Mouse (Mus musculus) intestine, postnatal 0 days (tissue): ENCODE results near the gene Elmo1. TPM values are rescaled to one million over a fixed set of nuclear protein-coding genes. Genes with fewer than 3 reads are reported as not detected.

ENCODE experiments used
- ATAC-seq: fragments of 200-750 bp; cut with Nextera tagmentation; 2 replicates; pipeline ENCODE4 v1.8.0; 2017; ENCODE audit warnings: mild to moderate bottlenecking, moderate TSS enrichment, moderate library complexity
- H3K27ac ChIP-seq: fragments of 300-500 bp; sonication (generic); 2 replicates; pipeline ENCODE4 v1.5.1; 2014; ENCODE audit warnings: mild to moderate bottlenecking, low read depth, low read length, moderate library complexity
- H3K27me3 ChIP-seq: fragments of 300-500 bp; sonication (generic); replicated peaks from 2 replicates; pipeline ENCODE4 v1.6.1; 2014; ENCODE audit warnings: low read length, mixed read lengths; ENCODE audit not compliant: control insufficient read depth, insufficient read depth
- H3K36me3 ChIP-seq: fragments of 300-500 bp; sonication (generic); 2 replicates; pipeline ENCODE4 v1.6.1; 2014; ENCODE audit warnings: mild to moderate bottlenecking, moderate library complexity; ENCODE audit not compliant: control insufficient read depth, insufficient read depth
- H3K4me1 ChIP-seq: fragments of 300-500 bp; sonication (generic); replicated peaks from 2 replicates; pipeline ENCODE4 v1.6.1; 2014; ENCODE audit warnings: antibody characterized with exemption, low read length, mixed read lengths; ENCODE audit not compliant: control insufficient read depth, insufficient read depth
- H3K4me2 ChIP-seq: fragments of 300-500 bp; sonication (generic); replicated peaks from 2 replicates; pipeline ENCODE4 v1.6.1; 2014; ENCODE audit warnings: low read depth, mild to moderate bottlenecking, moderate library complexity
- H3K4me3 ChIP-seq: fragments of 300-500 bp; sonication (generic); 2 replicates; pipeline ENCODE4 v1.5.1; 2014; ENCODE audit warnings: low read depth, low read length
- H3K9ac ChIP-seq: fragments of 300-500 bp; sonication (generic); 2 replicates; pipeline ENCODE4 v1.6.1; 2014; ENCODE audit warnings: mild to moderate bottlenecking, low read depth, low read length
- H3K9me3 ChIP-seq: fragments of 300-500 bp; sonication (generic); 2 replicates; pipeline ENCODE4 v1.6.1; 2016; ENCODE audit warnings: mixed run types; ENCODE audit not compliant: control insufficient read depth
- CTCF ChIP-seq: sonication (generic); IDR thresholded peaks from 2 replicates; pipeline ENCODE4 v1.5.1; 2016; ENCODE audit warnings: low read depth, mild to moderate bottlenecking, control low read depth, antibody characterized with exemption, moderate library complexity
- WGBS: fragments of 180-500 bp; shearing (Covaris S2); extraction: QIAGEN DNeasy Blood & Tissue Kit; methylation state at CpG from one replicate; pipeline ENCODE4 v1.1.7; 2014; 5-methylcytosine and 5-hydroxymethylcytosine counted together
- polyA plus RNA-seq: library from polyadenylated mRNA; unstranded; fragments of >200 nt; fragmentation: Nextera tagmentation; extraction: Ambion mirVana; gene quantifications from 2 replicates; pipeline ENCODE4 v1.2.1, GENCODE M21; 2015

The Elmo1 gene
- polyA plus RNA-seq, 1 experiment from 2014 or later: 8.2 TPM

GRCm38 (mm10) chr13:20557156-20557555 lies 466.8 kb downstream of the Elmo1 start:
- Histone ChIP-seq H3K9ac (no peak overlapping the region), H3K4me1 (no peaks in the 10 kb centered on the region), H3K27ac (no peak overlapping the region), H3K9me3 (no peaks in the 10 kb centered on the region), H3K36me3 (no peaks in the 10 kb centered on the region), H3K27me3 (no peaks in the 10 kb centered on the region), H3K4me2 (no peak overlapping the region), H3K4me3 (no peak overlapping the region)
- no peak for ATAC-seq
- 77% methylated on average over 8 of the region's 8 CpGs for WGBS
- TF ChIP-seq CTCF: no peak

GRCm38 (mm10) chr13:20558376-20558775 lies 468.0 kb downstream of the Elmo1 start:
- ATAC-seq: no peak
- Histone ChIP-seq H3K4me1 (no peaks in the 10 kb centered on the region), H3K27ac (no peak overlapping the region), H3K27me3 (no peaks in the 10 kb centered on the region), H3K4me2 (no peak overlapping the region), H3K4me3 (no peak overlapping the region), H3K36me3 (no peaks in the 10 kb centered on the region), H3K9ac (no peak overlapping the region), H3K9me3 (no peaks in the 10 kb centered on the region)
- WGBS: 91% methylated on average over 2 of the region's 2 CpGs
- no peak for TF ChIP-seq CTCF

- WGBS: 89% methylated on average over 9 of the region's 9 CpGs
- no peak overlapping the region for H3K4me2 ChIP-seq
- H3K27me3 ChIP-seq: no peaks in the 10 kb centered on the region
- H3K4me1 ChIP-seq: no peaks in the 10 kb centered on the region
- H3K4me3 ChIP-seq: no peak overlapping the region
- peaks cover 9% of the 10 kb centered on the region; the same call in 1 of the 2 replicates for H3K36me3 ChIP-seq
- H3K27ac ChIP-seq: no peak overlapping the region
- peak; percentile 54 for TF ChIP-seq CTCF
- H3K9me3 ChIP-seq: no peaks in the 10 kb centered on the region
- H3K9ac ChIP-seq: no peak overlapping the region
- ATAC-seq: no peak
Observed at GRCm38 (mm10) chr13:20564414-20564813, 474.0 kb downstream of the Elmo1 start.

- Histone ChIP-seq H3K27ac (no peak overlapping the region), H3K4me3 (no peak overlapping the region), H3K27me3 (no peaks in the 10 kb centered on the region), H3K9ac (no peak overlapping the region), H3K9me3 (no peaks in the 10 kb centered on the region), H3K4me2 (no peak overlapping the region), H3K4me1 (no peaks in the 10 kb centered on the region), H3K36me3 (no peaks in the 10 kb centered on the region; the same call in 1 of the 2 replicates)
- no peak for TF ChIP-seq CTCF
- ATAC-seq: no peak
- 88% methylated on average over 2 of the region's 2 CpGs for WGBS
Observed at GRCm38 (mm10) chr13:20575186-20575585, 484.8 kb downstream of the Elmo1 start.

GRCm38 (mm10) chr13:20585868-20586267 lies 495.5 kb downstream of the Elmo1 start:
- no peak for ATAC-seq
- no peak overlapping the region for H3K9ac ChIP-seq
- H3K27ac ChIP-seq: no peak overlapping the region
- no peaks in the 10 kb centered on the region; the same call in 1 of the 2 replicates for H3K36me3 ChIP-seq
- no peak overlapping the region for H3K4me3 ChIP-seq
- H3K4me1 ChIP-seq: no peaks in the 10 kb centered on the region
- no peaks in the 10 kb centered on the region for H3K27me3 ChIP-seq
- WGBS: 82% methylated on average over 4 of the region's 4 CpGs
- TF ChIP-seq CTCF: no peak
- H3K9me3 ChIP-seq: no peaks in the 10 kb centered on the region
- no peak overlapping the region for H3K4me2 ChIP-seq

- H3K9me3 ChIP-seq: no peaks in the 10 kb centered on the region
- H3K36me3 ChIP-seq: no peaks in the 10 kb centered on the region; the same call in 1 of the 2 replicates
- WGBS: 81% methylated on average over 3 of the region's 3 CpGs
- H3K27me3 ChIP-seq: no peaks in the 10 kb centered on the region
- H3K9ac ChIP-seq: no peak overlapping the region
- no peak for ATAC-seq
- no peak overlapping the region for H3K27ac ChIP-seq
- no peak overlapping the region for H3K4me3 ChIP-seq
- no peak overlapping the region for H3K4me2 ChIP-seq
- no peaks in the 10 kb centered on the region for H3K4me1 ChIP-seq
- TF ChIP-seq CTCF: no peak
Observed at GRCm38 (mm10) chr13:20586462-20586861, 496.1 kb downstream of the Elmo1 start.

GRCm38 (mm10) chr13:20590983-20591382 lies 500.6 kb downstream of the Elmo1 start:
- ATAC-seq: no peak
- Histone ChIP-seq H3K27ac (no peak overlapping the region), H3K27me3 (no peaks in the 10 kb centered on the region), H3K4me1 (no peaks in the 10 kb centered on the region), H3K4me2 (no peak overlapping the region), H3K9me3 (no peaks in the 10 kb centered on the region), H3K36me3 (no peaks in the 10 kb centered on the region), H3K4me3 (no peak overlapping the region), H3K9ac (no peak overlapping the region)
- no peak for TF ChIP-seq CTCF
- 85% methylated on average over 4 of the region's 4 CpGs for WGBS
